Mouse (Mus musculus) fibroblast of lung, adult 2 months (primary cell): ENCODE data around the gene Dock8.
"Not testable (repeated sequence)": the region's sequence is repeated elsewhere in the genome, so short reads cannot be mapped to it uniquely, and the experiment has no call there.

ENCODE experiments used
- DNase-seq: peaks from one replicate; pipeline ENCODE4 v3.0.0-alpha.2; 2011; ENCODE audit warnings: low read depth

The Dock8 gene

DNA sequence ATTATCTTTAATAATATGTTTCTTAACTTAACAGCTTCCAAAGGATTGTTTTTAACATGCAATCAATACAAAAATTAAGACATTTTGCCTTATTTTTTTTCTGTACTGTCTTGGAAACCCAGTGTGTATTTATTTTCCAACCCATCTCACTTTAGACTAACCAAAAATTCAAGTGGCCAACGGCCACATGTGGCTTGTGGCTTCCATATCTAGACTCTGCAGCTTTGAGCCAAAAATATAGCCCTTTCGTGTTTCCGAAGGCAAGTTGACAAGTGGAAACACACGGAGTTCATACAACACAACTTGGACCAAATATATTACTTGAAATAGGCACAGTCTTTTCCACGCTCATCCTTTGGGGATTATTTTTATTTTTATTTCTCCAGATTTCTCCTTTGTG is 773 bp upstream of the Dock8 start:
- DNase-seq, result no peak

DNA sequence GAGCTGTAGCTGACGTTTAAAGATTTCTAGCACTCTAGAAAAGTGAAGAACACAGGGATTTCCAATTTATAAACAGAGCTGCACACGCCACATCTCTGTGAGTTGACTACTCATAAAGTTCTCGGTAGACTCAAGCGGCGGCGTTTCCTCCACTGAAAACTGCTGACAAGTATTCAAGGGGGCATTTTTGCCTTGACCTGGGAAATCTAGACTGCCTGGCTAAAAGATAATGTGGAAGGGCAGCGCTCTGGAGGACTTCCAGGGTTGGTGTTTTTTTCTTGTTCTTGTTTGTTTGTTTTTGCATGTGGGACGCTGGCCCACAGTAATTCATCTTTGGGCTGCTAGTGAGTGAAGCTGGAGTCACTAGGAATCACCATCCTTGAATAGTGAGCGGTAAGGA is 819 bp downstream of the Dock8 start:
- no peak for DNase-seq

DNA sequence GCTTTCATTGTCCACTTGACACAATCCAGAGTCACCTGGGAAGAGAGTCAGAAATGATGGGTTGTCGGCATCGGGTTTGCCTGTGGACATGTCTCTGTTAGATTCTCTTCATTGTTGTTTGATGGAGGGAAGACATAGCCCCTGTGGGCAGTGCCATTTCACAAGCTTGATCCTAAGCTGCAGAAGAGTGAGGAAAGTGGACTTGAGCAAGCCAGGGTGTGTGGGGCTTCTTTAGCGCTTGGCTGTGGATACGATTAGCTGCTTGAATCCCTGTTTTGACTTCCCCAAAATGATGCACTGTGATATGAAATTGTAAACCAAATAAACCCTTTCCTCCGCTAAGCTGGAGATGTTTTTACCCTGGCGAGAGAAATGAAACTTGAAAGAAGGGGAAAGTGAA is 2.7 kb downstream of the Dock8 start:
- no peak for DNase-seq

GRCm38 (mm10) chr19:25002828-25003227 is 3.5 kb downstream of the Dock8 start:
- no peak for DNase-seq

DNA sequence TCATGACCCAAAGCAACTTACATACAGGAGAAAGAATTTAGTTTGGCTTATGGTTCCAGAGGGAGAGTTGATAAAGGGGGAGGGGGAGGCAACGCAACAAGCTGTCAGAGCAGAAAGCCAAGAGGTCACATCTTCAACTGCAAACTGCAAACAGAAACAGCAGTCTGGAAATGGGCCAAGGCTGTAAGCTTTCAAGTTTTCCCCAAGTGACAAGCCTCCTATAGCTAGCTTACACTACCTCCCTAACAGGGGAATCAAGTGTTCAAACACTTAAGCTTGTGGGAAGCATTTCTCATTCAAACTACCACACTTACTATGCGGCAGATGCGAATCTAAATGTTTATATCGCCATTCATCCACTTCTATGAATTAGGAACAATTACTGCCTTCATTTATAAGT is 4.5 kb downstream of the Dock8 start:
- no peak for DNase-seq

DNA sequence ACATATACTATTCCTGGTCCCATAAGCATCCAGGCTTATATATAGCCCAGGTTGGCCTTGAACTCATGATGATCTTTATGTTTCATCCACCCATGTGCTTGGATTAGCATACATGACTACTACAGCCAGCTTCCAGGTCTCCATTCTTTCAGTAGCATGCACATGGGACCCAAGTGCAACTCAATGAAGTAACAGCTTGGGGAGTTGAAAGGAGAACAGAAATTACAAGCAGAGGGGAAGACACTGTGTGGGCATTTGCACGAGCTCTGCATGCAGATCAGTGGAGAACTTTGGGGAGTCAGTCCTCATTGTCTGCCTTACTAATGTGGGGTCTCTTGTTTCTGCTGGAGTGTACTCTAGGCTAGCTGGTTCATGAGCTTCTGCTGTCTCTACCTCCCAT is 7.4 kb downstream of the Dock8 start:
- DNase-seq, result no peak

- DNase-seq, result no peak
Measured at GRCm38 (mm10) chr19:25008509-25008908, 9.2 kb downstream of the Dock8 start.

GRCm38 (mm10) chr19:25022766-25023165 is 23.4 kb downstream of the Dock8 start:
- DNase-seq, result no peak

- DNase-seq, result no peak
Measured at GRCm38 (mm10) chr19:25031765-25032164, 32.4 kb downstream of the Dock8 start.

DNA sequence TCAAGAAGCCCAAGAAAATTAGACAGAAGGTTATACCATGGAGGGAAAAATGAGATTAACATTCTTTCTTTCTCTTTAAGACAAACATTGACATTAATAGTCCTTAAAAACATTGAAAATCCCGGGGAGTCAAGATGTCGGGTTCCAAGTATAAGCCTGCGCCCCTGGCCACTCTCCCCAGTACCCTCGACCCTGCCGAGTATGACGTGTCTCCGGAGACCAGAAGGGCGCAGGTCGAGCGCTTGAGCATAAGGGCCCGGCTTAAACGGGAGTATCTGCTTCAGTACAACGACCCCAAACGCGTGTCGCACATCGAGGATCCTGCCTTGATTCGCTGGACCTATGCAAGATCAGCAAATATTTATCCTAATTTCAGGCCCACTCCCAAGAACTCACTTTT is 33.7 kb downstream of the Dock8 start:
- not testable (repeated sequence) for DNase-seq

GRCm38 (mm10) chr19:25035825-25036224 is 36.5 kb downstream of the Dock8 start:
- no peak for DNase-seq

DNA sequence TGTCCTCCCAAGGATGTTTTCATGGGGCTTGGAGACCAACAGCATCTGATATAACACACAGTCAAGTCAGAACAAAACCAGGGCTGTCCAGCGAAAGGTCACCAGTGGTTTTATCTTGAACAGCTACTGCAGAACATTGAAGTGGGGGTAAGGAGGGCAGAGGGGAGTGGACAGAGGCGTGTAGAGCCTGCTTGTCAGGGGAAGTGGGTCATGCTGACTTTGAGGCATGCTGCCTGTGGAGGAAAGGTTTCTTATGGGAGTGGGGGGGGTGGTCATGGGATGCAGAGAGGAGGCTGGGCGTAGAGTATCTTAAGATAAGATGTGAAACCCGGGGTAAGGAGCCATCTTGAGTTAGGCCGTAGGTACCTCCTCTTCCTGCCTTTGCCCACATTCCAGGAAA is 37.5 kb downstream of the Dock8 start:
- no peak for DNase-seq

GRCm38 (mm10) chr19:25037249-25037648 is 37.9 kb downstream of the Dock8 start:
- DNase-seq, result no peak

DNA sequence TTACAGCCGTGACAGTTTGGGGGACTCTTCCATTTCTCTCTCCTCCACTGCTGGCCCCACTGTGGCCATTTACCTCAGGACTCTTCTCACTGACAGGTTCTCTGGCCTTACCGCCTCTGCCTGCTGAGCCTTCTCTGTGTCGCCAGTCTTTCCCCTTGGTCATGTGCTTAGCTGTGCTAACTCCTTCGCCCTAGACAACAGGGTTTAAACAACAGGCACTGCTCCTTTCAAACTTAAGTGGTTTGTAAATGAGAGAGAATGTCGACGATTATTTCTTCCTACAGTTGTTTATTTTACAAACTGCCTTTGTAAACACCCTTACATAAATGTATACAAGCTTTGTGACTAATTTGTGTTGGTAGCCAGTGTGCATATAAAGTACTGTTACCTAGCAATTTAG is 39.0 kb downstream of the Dock8 start:
- no peak for DNase-seq

DNA sequence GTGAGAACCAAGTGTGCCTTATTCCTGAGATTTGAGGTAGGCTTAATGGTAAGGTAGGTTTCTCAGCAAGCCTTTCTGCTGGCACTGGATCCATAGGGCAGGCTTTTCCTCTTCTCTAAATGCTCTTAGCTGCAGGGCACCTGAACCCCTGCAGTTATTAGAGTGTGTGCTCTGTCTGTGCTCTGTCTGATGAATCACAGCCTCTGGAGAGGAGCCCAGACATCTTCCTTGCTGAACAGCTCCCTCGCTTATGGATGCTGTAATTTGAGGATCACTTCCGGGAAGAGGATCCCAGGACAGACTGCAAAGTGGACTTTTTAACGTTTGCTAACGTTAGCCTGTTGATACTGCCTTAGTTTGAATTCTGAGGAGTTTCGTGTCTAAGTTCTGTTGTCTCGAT is 41.9 kb downstream of the Dock8 start:
- no peak for DNase-seq

GRCm38 (mm10) chr19:25042973-25043372 is 43.6 kb downstream of the Dock8 start:
- no peak for DNase-seq

- no peak for DNase-seq
Measured at GRCm38 (mm10) chr19:25044057-25044456, 44.7 kb downstream of the Dock8 start.

- DNase-seq, result no peak
Measured at GRCm38 (mm10) chr19:25052355-25052754, 53.0 kb downstream of the Dock8 start.

DNA sequence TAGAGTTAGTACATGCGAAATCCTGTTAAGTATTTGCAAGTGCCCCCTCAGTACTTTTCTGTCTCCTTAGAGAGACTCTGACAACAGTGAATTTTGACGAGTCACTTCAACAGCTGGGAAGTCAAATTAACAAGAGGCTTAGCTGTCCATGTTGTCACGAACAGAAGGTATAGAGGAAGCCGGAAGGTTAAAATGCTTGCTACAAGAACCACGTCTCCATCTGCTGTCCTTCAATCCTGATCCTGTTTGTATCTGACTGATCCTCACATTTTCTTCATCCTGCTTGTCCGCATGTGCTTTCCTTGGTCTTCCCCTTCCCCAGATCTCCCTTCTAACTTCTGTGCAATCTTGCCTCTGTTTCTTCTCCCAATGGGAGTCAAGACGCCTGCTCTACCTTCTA is 53.8 kb downstream of the Dock8 start:
- no peak for DNase-seq

DNA sequence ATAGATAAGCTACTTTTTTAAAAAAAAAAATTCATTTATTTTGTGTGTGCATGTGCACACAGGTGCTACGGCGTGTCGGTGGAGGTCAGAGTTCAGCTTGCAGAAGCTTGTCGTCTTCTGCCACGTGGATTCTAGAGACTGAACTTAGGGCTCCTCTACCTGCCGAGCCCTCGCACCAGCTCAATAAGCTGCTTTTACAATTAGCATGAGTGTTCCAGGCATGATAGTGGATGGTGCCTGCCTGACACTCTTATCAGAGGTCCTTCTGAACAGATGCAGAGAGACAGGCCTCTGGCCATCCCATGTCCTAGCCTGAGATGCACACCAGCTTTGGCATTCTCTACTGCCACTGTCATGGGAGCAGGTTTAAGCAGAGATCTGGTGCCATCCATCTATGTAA is 55.7 kb downstream of the Dock8 start:
- DNase-seq, result no peak

DNA sequence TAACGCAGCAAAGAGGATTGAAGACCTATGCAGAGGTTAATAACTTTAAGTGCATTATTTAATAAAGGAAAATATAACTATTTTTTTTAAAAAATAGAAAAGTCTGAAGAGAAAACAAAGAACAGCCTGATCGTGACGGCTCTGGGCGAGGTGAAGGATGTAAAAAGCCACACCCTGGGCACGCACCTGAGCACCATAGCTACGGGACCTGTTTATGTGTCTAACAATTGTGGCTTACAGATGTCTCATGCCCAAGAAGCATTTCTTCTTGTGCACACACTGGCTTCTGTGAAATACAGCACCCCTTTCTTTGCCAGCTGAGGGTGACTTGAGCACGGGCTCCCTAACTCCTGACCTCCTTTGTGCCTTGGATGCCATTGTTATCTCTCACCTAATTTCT is 56.2 kb downstream of the Dock8 start:
- no peak for DNase-seq

DNA sequence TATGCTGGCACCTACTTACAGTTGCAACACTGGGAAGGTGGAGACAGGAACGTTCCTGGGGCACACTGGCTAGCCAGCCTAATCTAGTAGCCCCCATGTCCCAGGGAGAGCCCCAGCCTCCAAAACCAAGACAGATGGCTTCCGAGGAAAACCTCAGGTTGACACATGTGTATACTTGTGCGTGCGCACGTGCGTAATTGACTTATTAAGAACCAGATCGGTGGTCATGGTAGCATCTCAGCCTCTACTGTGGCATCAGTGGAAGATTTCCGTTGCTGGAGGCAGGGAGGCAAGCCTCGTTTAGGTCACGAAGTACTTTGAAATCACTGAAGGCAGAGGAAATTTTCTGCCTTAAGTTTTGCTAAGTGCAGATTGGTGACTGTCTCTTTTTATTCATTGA is 56.9 kb downstream of the Dock8 start:
- DNase-seq, result no peak

GRCm38 (mm10) chr19:25057826-25058225 is 58.5 kb downstream of the Dock8 start:
- no peak for DNase-seq

- no peak for DNase-seq
Measured at GRCm38 (mm10) chr19:25059847-25060364, 60.6 kb downstream of the Dock8 start.

DNA sequence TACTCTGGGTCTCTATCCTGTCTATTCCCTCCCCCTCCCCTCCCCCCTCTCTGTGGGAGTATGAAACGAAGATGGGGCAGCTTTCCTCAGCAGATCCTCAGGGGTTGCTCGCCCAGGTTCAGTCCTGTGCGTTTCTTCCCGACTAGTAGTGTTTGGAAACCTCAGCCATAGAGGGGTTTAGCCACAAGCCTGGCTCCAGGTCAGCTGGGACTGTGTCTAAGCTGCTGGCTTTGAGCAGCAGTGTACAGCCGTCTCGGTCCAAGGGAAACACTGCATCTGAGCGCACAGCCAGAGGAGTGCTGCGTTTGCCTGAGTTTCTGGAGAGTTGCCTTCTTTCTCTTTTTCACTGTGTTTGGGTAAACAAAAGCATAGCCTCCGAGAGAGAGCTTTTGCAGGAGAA is 61.0 kb downstream of the Dock8 start:
- peak; percentile 42 for DNase-seq
